Mouse (Mus musculus): ENCODE results near the gene Mpped2.

DNA sequence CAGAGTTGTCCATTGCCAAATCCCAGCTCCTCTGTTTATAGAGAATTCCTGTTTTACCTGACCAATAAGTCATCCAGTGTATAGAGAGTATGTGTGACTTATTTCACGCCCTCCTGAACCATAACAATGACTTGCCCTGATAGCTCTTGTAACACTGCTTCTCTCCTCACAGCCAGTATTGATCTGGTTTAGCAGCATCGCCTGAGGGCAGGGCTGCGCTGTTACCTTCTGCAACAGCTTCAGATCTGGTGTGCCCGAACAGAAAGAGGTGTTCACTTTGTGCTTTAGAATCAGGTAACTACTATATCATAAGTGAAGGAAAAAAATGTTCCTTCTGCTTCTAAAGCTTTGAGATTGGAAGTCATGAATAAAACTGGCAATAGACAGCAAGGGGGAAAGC lies 133.7 kb downstream of the Mpped2 start:
- no peak for TF ChIP-seq ZNF384 (IDR thresholded peaks at IDR 0.05; ENCODE audit: low read depth, low read length)
- TF ChIP-seq HCFC1 (IDR thresholded peaks at IDR 0.05; ENCODE audit: borderline replicate concordance, insufficient read depth, low read length): no peak

Measured in ES-E14 (cell line).